Mouse (Mus musculus): Measurements from ENCODE around the gene Slc16a14. TPM values are rescaled to one million over a fixed set of nuclear protein-coding genes. Genes with fewer than 3 reads are reported as not detected.

The Slc16a14 gene
- polyA plus RNA-seq, 1 experiment from 2014 or later = 0.27 TPM

GRCm38 (mm10) chr1:84861255-84861630 is 73.7 kb downstream of the Slc16a14 start:
- 70% methylated on average over 1 of the region's 1 CpGs for WGBS
- no peak for ATAC-seq
- Histone ChIP-seq H3K4me2 (ENCODE audit: low read depth, low read length) (no peak overlapping the region), H3K9ac (ENCODE audit: low read depth, low read length) (no peak overlapping the region), H3K36me3 (ENCODE audit: control insufficient read depth, insufficient read depth, low read length) (no peaks in the 10 kb centered on the region), H3K27ac (ENCODE audit: low read length) (no peak overlapping the region), H3K9me3 (ENCODE audit: control insufficient read depth, low read length) (no peaks in the 10 kb centered on the region), H3K4me3 (ENCODE audit: low read length) (no peak overlapping the region), H3K27me3 (replicated peaks; ENCODE audit: control insufficient read depth, insufficient read depth, low read length) (no peaks in the 10 kb centered on the region), H3K4me1 (ENCODE audit: control insufficient read depth, insufficient read depth, low read length) (peaks cover 3% of the 10 kb centered on the region; the same call in 1 of the 2 replicates)

- H3K4me3 ChIP-seq (ENCODE audit: low read length) = no peak overlapping the region
- 75% methylated on average over 10 of the region's 10 CpGs for WGBS
Observed at GRCm38 (mm10) chr1:84860360-84861254, 74.3 kb downstream of the Slc16a14 start.

GRCm38 (mm10) chr1:84859597-84859996 is 75.3 kb downstream of the Slc16a14 start:
- WGBS = 84% methylated on average over 6 of the region's 6 CpGs
- peaks cover 3% of the 10 kb centered on the region; the same call in 1 of the 2 replicates for H3K4me1 ChIP-seq (ENCODE audit: control insufficient read depth, insufficient read depth, low read length)

More at GRCm38 (mm10) chr1:84860360-84861254, 74.3 kb downstream of the Slc16a14 start:
- no peak overlapping the region for H3K27ac ChIP-seq (ENCODE audit: low read length)
- H3K9ac ChIP-seq (ENCODE audit: low read depth, low read length) = no peak overlapping the region
- H3K27me3 ChIP-seq (replicated peaks; ENCODE audit: control insufficient read depth, insufficient read depth, low read length) = no peaks in the 10 kb centered on the region
- no peak overlapping the region for H3K4me2 ChIP-seq (ENCODE audit: low read depth, low read length)
- H3K36me3 ChIP-seq (ENCODE audit: control insufficient read depth, insufficient read depth, low read length) = no peaks in the 10 kb centered on the region
- no peak for ATAC-seq
- peaks cover 3% of the 10 kb centered on the region; the same call in 1 of the 2 replicates for H3K4me1 ChIP-seq (ENCODE audit: control insufficient read depth, insufficient read depth, low read length)
- H3K9me3 ChIP-seq (ENCODE audit: control insufficient read depth, low read length) = no peaks in the 10 kb centered on the region

More at GRCm38 (mm10) chr1:84859597-84859996, 75.3 kb downstream of the Slc16a14 start:
- Histone ChIP-seq H3K36me3 (ENCODE audit: control insufficient read depth, insufficient read depth, low read length) (no peaks in the 10 kb centered on the region), H3K9ac (ENCODE audit: low read depth, low read length) (no peak overlapping the region), H3K4me3 (ENCODE audit: low read length) (no peak overlapping the region), H3K27ac (ENCODE audit: low read length) (no peak overlapping the region), H3K9me3 (ENCODE audit: control insufficient read depth, low read length) (no peaks in the 10 kb centered on the region), H3K4me2 (ENCODE audit: low read depth, low read length) (no peak overlapping the region), H3K27me3 (replicated peaks; ENCODE audit: control insufficient read depth, insufficient read depth, low read length) (no peaks in the 10 kb centered on the region)
- ATAC-seq = no peak

Other genes with a start within 250 kb of the Slc16a14 start
- 2.4 and 3.4 TPM in 2 replicates for gene Dner, start 238.9 kb downstream of the Slc16a14 start, polyA plus RNA-seq (2015; fragmentation: Nextera tagmentation; extraction: Ambion mirVana)
- 14.9 and 17.1 TPM in 2 replicates for gene Fbxo36, start 95.3 kb downstream of the Slc16a14 start, polyA plus RNA-seq (2015; fragmentation: Nextera tagmentation; extraction: Ambion mirVana)
- 34.5 and 42.9 TPM in 2 replicates for gene Trip12, start 94.6 kb downstream of the Slc16a14 start, polyA plus RNA-seq (2015; fragmentation: Nextera tagmentation; extraction: Ambion mirVana)
- gene Gm10553, start 165.0 kb upstream of the Slc16a14 start, polyA plus RNA-seq (2015; fragmentation: Nextera tagmentation; extraction: Ambion mirVana) = not detected in 2 replicates
- not detected in 2 replicates for gene A530032D15Rik, start 174.7 kb upstream of the Slc16a14 start, polyA plus RNA-seq (2015; fragmentation: Nextera tagmentation; extraction: Ambion mirVana)